ENCODE assay signal across 8 mouse cellular contexts in genomic region chr19:42380321-42380980, GRCm38 (mm10). TPM values are rescaled to one million over a fixed set of nuclear protein-coding genes. Genes with fewer than 3 reads are reported as not detected.
DNase-seq lines count a peak whose midpoint lies in the region; ATAC-seq and TF ChIP-seq lines count a peak whose summit lies in the region.

No protein-coding gene starts in this region.

- 2% methylated on average over 25 of the region's 26 CpGs for WGBS in lung, postnatal 0 days
- 3% methylated on average over 25 of the region's 26 CpGs for WGBS in lung, adult 2 months
- 3% methylated on average over 25 of the region's 26 CpGs for WGBS in limb, embryonic 12.5 days

- no peak overlapping the region for H3K27ac ChIP-seq in lung, postnatal 0 days (ENCODE audit: low read length)
- H3K27ac ChIP-seq in limb, embryonic 12.5 days = no peak overlapping the region

- DNase-seq in cerebellum, postnatal 10 days = peak; percentile 54 to 63
- DNase-seq in cerebellum, adult 18-20 months = no peak
- DNase-seq in lung, postnatal 0 days (ENCODE audit: low spot score) = peak; percentile 5
- DNase-seq in lung, adult 2 months = no peak
- peak; percentile 79 to 83 for DNase-seq in right cerebral cortex, postnatal 10 days (ENCODE audit: low spot score in 2 of 2)
- no peak for DNase-seq in Muller cell, postnatal 12 days (ENCODE audit: inconsistent ontology term)
- no peak for DNase-seq in urinary bladder, adult 2 months (ENCODE audit: low spot score)

- no peak for TF ChIP-seq POLR2A in lung, adult 2 months (IDR thresholded peaks at IDR 0.05; ENCODE audit: borderline replicate concordance, extremely low read depth, low read depth, low read length)

- H3K4me3 ChIP-seq in lung, postnatal 0 days (ENCODE audit: low read depth, low read length) = no peak overlapping the region
- H3K4me3 ChIP-seq in lung, adult 2 months (replicated peaks; ENCODE audit: extremely low read depth, low read depth, low read length) = no peak overlapping the region
- H3K4me3 ChIP-seq in limb, embryonic 12.5 days (replicated peaks) = peak overlapping the region; percentile 23

- peaks cover 5% of the 10 kb centered on the region for H3K27me3 ChIP-seq in lung, postnatal 0 days (replicated peaks; ENCODE audit: insufficient read depth, low read length)
- peaks cover 70% of the 10 kb centered on the region for H3K27me3 ChIP-seq in limb, embryonic 12.5 days

- ATAC-seq in lung, postnatal 0 days = no peak
- no peak for ATAC-seq in limb, embryonic 12.5 days (ENCODE audit: insufficient number of reproducible peaks, insufficient read depth, low FRiP score, low TSS enrichment, low read depth)

- no peak overlapping the region for H3K9ac ChIP-seq in lung, postnatal 0 days (replicated peaks; ENCODE audit: low read depth)
- H3K9ac ChIP-seq in limb, embryonic 12.5 days (replicated peaks) = peak overlapping the region; percentile 32; the same call in 1 of the 2 replicates

- no peaks in the 10 kb centered on the region for H3K4me1 ChIP-seq in lung, postnatal 0 days (ENCODE audit: insufficient read depth, low read depth, low read length)
- no peaks in the 10 kb centered on the region for H3K4me1 ChIP-seq in lung, adult 2 months (ENCODE audit: control insufficient read depth, insufficient read depth, low read length)
- H3K4me1 ChIP-seq in limb, embryonic 12.5 days (replicated peaks) = peaks cover 11% of the 10 kb centered on the region

- no peak for TF ChIP-seq EP300 in lung, postnatal 0 days (IDR thresholded peaks at IDR 0.05)

- H3K9me3 ChIP-seq in lung, postnatal 0 days (ENCODE audit: low read length) = no peaks in the 10 kb centered on the region
- no peaks in the 10 kb centered on the region for H3K9me3 ChIP-seq in limb, embryonic 12.5 days

- no peaks in the 10 kb centered on the region for H3K36me3 ChIP-seq in lung, postnatal 0 days (ENCODE audit: insufficient read depth, low read length)
- no peaks in the 10 kb centered on the region for H3K36me3 ChIP-seq in limb, embryonic 12.5 days

- no peak for TF ChIP-seq CTCF in lung, postnatal 0 days (IDR thresholded peaks at IDR 0.05)
- no peak for TF ChIP-seq CTCF in lung, adult 2 months (IDR thresholded peaks at IDR 0.05; ENCODE audit: insufficient read depth, low read length)

- no peak overlapping the region for H3K4me2 ChIP-seq in lung, postnatal 0 days (replicated peaks; ENCODE audit: low read depth, low read length)
- H3K4me2 ChIP-seq in limb, embryonic 12.5 days = peak overlapping the region; percentile 52

RNA-seq across cellular contexts. Expression of gene Crtac1, which starts 51.1 kb away (rescaled TPM):
- 0.38 and 0.44 TPM in 2 replicates for polyA plus RNA-seq in lung, postnatal 0 days (2015; fragmentation: Nextera tagmentation; extraction: Ambion mirVana)
- polyA plus RNA-seq in lung, adult 2 months (2012; rRNA removed) = 0.06 and 0.12 TPM in 2 replicates
- polyA plus RNA-seq in limb, embryonic 12.5 days (2016; fragmentation: Nextera tagmentation; extraction: Ambion mirVana) = 3.5 and 4.6 TPM in 2 replicates
- polyA plus RNA-seq in urinary bladder, adult 2 months (2012; rRNA removed) = 0.18 and 0.29 TPM in 2 replicates

Comparison
In these comparisons a context has a peak if more than half of its experiments do, and no peak if none do; other contexts are left out.
1. DNase-seq: peak in cerebellum, postnatal 10 days (2 of 2), lung, postnatal 0 days (single experiment) and right cerebral cortex, postnatal 10 days (2 of 2); none in cerebellum, adult 18-20 months (0 of 2), lung, adult 2 months (single experiment), Muller cell, postnatal 12 days (single experiment) and urinary bladder, adult 2 months (single experiment).